Mouse (Mus musculus): Measurements from ENCODE around the gene Tmem175. TPM values are rescaled to one million over a fixed set of nuclear protein-coding genes. Genes with fewer than 3 reads are reported as not detected.

Tmem175 gene
- total and polyA plus RNA-seq, 3 experiments = 20.3 to 25.4 (median 21.4) TPM

- H3K4me2 ChIP-seq (ENCODE audit: insufficient read depth, low read depth, poor library complexity, severe bottlenecking) = no peak overlapping the region
- H3K9ac ChIP-seq (ENCODE audit: insufficient read depth, low read depth) = no peak overlapping the region
- DNase-seq (ENCODE audit: extremely low read depth) = no peak
- TF ChIP-seq CTCF (conservative IDR thresholded peaks at IDR 0.05 in 1 of 2, IDR thresholded peaks at IDR 0.05 in 1 of 2; ENCODE audit: low read depth in 2 of 2, low read length in 2 of 2) (no peak), BHLHE40 (IDR thresholded peaks at IDR 0.05; ENCODE audit: low read depth, low read length) (no peak), PAX5 (IDR thresholded peaks at IDR 0.05; ENCODE audit: low read length) (no peak), EP300 (IDR thresholded peaks at IDR 0.05; ENCODE audit: low read length) (no peak), ZNF384 (IDR thresholded peaks at IDR 0.05; ENCODE audit: low read depth, low read length) (no peak), ETS1 (conservative IDR thresholded peaks at IDR 0.05; ENCODE audit: low read depth, low read length) (no peak), POLR2A (IDR thresholded peaks at IDR 0.05; ENCODE audit: low read depth, low read length) (no peak)
- no peak overlapping the region for H3K4me3 ChIP-seq (replicated peaks in 1 of 3; ENCODE audit: low read depth in 2 of 3, low read length in 2 of 3, poor library complexity in 1 of 3)
- H3K9me3 ChIP-seq (replicated peaks; ENCODE audit: low read length) = no peaks in the 10 kb centered on the region
- peaks cover 2 to 31% of the 10 kb centered on the region in 2 experiments for H3K4me1 ChIP-seq (ENCODE audit: control insufficient read depth in 1 of 2, insufficient read depth in 2 of 2)
- H3K27ac ChIP-seq (ENCODE audit: insufficient read depth, low read depth) = no peak overlapping the region
- in situ Hi-C loops (cut with MboI; ENCODE audit: low pct_ligation_motif_present, low pct_unique_long_range_greater_than_20kb, low sequenced_read_pairs) = loop anchor here (25.0 kb wide), 1 partner anchor 230 kb away; the partner anchor contains the start of genes Atp5k and Mfsd7a
- peaks cover 10 to 15% of the 10 kb centered on the region in 2 experiments for H3K36me3 ChIP-seq (replicated peaks in 1 of 2; ENCODE audit: control insufficient read depth in 1 of 2, insufficient read depth in 1 of 2, low read length in 1 of 2)
- peaks cover 6% of the 10 kb centered on the region for H3K27me3 ChIP-seq (replicated peaks)
- no peaks in the 10 kb centered on the region for H3K79me2 ChIP-seq (replicated peaks; ENCODE audit: control insufficient read depth, extremely low read depth, insufficient read depth, poor library complexity, severe bottlenecking)
- dilution Hi-C loops (cut with MboI; ENCODE audit: extremely low pct_ligation_motif_present, extremely low pct_unique_long_range_greater_than_20kb, low sequenced_read_pairs) = no loop called here
These were observed 37.8 kb downstream of the Tmem175 start for GRCm38 (mm10) chr5:108667370-108667769.

- Histone ChIP-seq H3K27me3 (replicated peaks) (peaks cover 3% of the 10 kb centered on the region), H3K9me3 (replicated peaks; ENCODE audit: low read length) (no peaks in the 10 kb centered on the region), H3K4me3 (replicated peaks in 1 of 3; ENCODE audit: low read depth in 2 of 3, low read length in 2 of 3, poor library complexity in 1 of 3) (peak overlapping the region; percentile 65 to 73 (median 66)), H3K27ac (ENCODE audit: insufficient read depth, low read depth) (peak overlapping the region; percentile 14; the same call in 1 of the 2 replicates), H3K79me2 (replicated peaks; ENCODE audit: control insufficient read depth, extremely low read depth, insufficient read depth, poor library complexity, severe bottlenecking) (no peaks in the 10 kb centered on the region), H3K4me1 (ENCODE audit: control insufficient read depth in 1 of 2, insufficient read depth in 2 of 2) (peaks cover 2 to 31% of the 10 kb centered on the region in 2 experiments), H3K4me2 (ENCODE audit: insufficient read depth, low read depth, poor library complexity, severe bottlenecking) (peak overlapping the region; percentile 70), H3K36me3 (replicated peaks in 1 of 2; ENCODE audit: control insufficient read depth in 1 of 2, insufficient read depth in 1 of 2, low read length in 1 of 2) (peaks cover 13 to 26% of the 10 kb centered on the region in 2 experiments), H3K9ac (ENCODE audit: insufficient read depth, low read depth) (no peak overlapping the region; the same call in 1 of the 2 replicates)
- no peak for TF ChIP-seq MEF2A (IDR thresholded peaks at IDR 0.05; ENCODE audit: borderline replicate concordance, low read depth, low read length)
- no peak for TF ChIP-seq E2F4 (IDR thresholded peaks at IDR 0.05; ENCODE audit: insufficient replicate concordance, low read depth, low read length)
- TF ChIP-seq MYC (IDR thresholded peaks at IDR 0.05; ENCODE audit: low read depth, low read length) = 0 out of 2 replicates have a peak, but pooled peaks have one; percentile 7
- TF ChIP-seq MXI1 (IDR thresholded peaks at IDR 0.05; ENCODE audit: low read depth, low read length) = no peak
- in situ Hi-C loops (cut with MboI; ENCODE audit: low pct_ligation_motif_present, low pct_unique_long_range_greater_than_20kb, low sequenced_read_pairs) (loop anchor here (25.0 kb wide), 1 partner anchor 231 kb away; the partner anchor contains the start of genes Atp5k and Mfsd7a), dilution Hi-C loops (cut with MboI; ENCODE audit: extremely low pct_ligation_motif_present, extremely low pct_unique_long_range_greater_than_20kb, low sequenced_read_pairs) (no loop called here)
- DNase-seq (ENCODE audit: extremely low read depth) = peak; percentile 31
These were observed 38.9 kb downstream of the Tmem175 start for GRCm38 (mm10) chr5:108668387-108668932.

All from CH12.LX (cell line).